Mouse (Mus musculus): ENCODE measurements around the gene Gabarapl1.
A peak's percentile ranks its signal among the peaks of the same experiment; 100 is the strongest.

DNA sequence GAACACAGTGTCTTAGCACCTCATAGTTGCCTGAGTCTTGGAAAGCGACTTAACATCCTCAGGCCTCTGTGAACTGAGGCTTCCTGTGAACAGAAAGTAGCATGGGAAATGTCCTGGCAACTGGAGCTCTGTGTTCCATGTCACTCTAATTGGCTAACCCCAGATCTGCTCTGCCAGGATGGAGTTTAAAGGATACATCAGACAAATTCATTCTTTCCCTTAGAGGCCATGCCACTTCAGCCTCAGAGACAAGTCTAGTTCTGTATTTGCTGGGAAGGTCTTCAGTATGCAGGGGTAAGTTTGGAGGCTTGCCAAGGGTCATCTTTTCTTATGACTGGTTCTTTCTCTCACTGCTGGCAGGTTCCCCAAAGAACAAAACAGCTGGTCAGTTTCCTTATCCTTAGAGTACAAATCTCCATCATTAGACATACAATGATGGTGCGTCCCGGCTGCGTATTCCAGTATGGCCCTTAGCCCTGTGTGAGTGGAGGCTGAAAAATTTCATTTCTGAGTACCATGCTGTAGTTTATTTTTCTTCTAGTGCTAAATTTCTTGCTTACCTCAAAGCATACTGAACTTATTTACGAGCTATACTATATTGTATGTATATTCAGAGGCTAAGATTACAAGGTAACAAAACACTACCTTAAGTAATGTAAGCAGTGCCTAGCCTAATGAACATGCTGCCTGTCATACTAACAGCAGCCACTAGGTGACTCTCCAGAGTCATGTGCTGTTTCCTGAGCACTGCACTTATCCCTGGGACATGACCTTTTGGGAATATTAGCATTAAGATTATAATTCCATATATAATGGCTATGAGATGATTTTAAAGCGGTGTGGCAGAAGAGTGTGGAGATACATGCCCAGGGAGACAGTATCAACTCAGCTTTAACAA lies 11.0 kb downstream of the Gabarapl1 start:
- TF ChIP-seq MYOG (IDR thresholded peaks at IDR 0.05; ENCODE audit: control insufficient read depth in 1 of 3, insufficient read depth in 1 of 3, insufficient read length in 2 of 3, low read depth in 2 of 3) (no peak), POLR2A (IDR thresholded peaks at IDR 0.05; ENCODE audit: insufficient read length, low read depth) (no peak), USF1 (IDR thresholded peaks at IDR 0.05; ENCODE audit: low read depth) (peak; percentile 51)

Data from myocyte (in vitro differentiated cells).